Mouse (Mus musculus): ENCODE measurements at regions not wholly inside any gene's neighbourhood (a gene's known extent, or its start where the extent isn't known, plus 50 kb on each side); places are given as distances from the start of the nearest gene placed in this dataset.

DNA sequence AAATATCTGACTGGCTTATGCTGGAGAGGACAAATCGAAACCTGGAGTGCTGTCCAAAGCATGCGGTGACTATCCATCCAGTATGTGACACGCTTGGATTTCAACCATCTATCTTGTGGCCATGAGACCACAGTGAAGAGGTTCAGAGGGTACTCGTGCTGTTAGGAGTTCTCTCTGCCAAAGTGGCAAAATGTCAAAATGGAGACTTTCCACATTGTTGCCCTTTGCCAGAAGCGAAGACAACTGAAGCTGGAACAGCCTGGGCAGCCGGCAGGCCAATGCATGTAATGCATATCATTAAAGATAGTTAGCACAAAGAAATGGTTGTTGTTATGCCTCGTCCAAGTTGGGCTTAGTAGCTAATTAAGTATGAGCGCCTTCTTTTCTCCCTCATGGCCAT lies 118.0 kb upstream of the Map3k1 start:
- H3K27me3 ChIP-seq (ENCODE audit: control insufficient read depth, insufficient read depth, low read length), result no peaks in the 10 kb centered on the region
- 21% methylated on average over 8 of the region's 8 CpGs for WGBS
- H3K4me3 ChIP-seq (replicated peaks; ENCODE audit: insufficient read depth, low read depth, low read length), result no peak overlapping the region
- peaks cover 5% of the 10 kb centered on the region; the same call in 1 of the 2 replicates for H3K4me1 ChIP-seq (ENCODE audit: control insufficient read depth, insufficient read depth, low read length)
- TF ChIP-seq CTCF (IDR thresholded peaks at IDR 0.05; ENCODE audit: borderline replicate concordance, insufficient read depth, low read depth, low read length) (no peak), POLR2A (IDR thresholded peaks at IDR 0.05; ENCODE audit: borderline replicate concordance, insufficient read depth, low read length) (no peak)
- H3K27ac ChIP-seq (ENCODE audit: insufficient read depth, low read length), result no peak overlapping the region
- DNase-seq, result peak; percentile 37 to 68

GRCm38 (mm10) chr13:111927489-111927888 lies 118.7 kb upstream of the Map3k1 start:
- H3K4me1 ChIP-seq (ENCODE audit: control insufficient read depth, insufficient read depth, low read length), result peaks cover 5% of the 10 kb centered on the region; the same call in 1 of the 2 replicates
- H3K27ac ChIP-seq (ENCODE audit: insufficient read depth, low read length), result no peak overlapping the region
- DNase-seq, result no peak
- WGBS, result 91% methylated on average over 3 of the region's 3 CpGs
- TF ChIP-seq CTCF (IDR thresholded peaks at IDR 0.05; ENCODE audit: borderline replicate concordance, insufficient read depth, low read depth, low read length) (no peak), POLR2A (IDR thresholded peaks at IDR 0.05; ENCODE audit: borderline replicate concordance, insufficient read depth, low read length) (no peak)
- H3K27me3 ChIP-seq (ENCODE audit: control insufficient read depth, insufficient read depth, low read length), result no peaks in the 10 kb centered on the region
- H3K4me3 ChIP-seq (replicated peaks; ENCODE audit: insufficient read depth, low read depth, low read length), result no peak overlapping the region

DNA sequence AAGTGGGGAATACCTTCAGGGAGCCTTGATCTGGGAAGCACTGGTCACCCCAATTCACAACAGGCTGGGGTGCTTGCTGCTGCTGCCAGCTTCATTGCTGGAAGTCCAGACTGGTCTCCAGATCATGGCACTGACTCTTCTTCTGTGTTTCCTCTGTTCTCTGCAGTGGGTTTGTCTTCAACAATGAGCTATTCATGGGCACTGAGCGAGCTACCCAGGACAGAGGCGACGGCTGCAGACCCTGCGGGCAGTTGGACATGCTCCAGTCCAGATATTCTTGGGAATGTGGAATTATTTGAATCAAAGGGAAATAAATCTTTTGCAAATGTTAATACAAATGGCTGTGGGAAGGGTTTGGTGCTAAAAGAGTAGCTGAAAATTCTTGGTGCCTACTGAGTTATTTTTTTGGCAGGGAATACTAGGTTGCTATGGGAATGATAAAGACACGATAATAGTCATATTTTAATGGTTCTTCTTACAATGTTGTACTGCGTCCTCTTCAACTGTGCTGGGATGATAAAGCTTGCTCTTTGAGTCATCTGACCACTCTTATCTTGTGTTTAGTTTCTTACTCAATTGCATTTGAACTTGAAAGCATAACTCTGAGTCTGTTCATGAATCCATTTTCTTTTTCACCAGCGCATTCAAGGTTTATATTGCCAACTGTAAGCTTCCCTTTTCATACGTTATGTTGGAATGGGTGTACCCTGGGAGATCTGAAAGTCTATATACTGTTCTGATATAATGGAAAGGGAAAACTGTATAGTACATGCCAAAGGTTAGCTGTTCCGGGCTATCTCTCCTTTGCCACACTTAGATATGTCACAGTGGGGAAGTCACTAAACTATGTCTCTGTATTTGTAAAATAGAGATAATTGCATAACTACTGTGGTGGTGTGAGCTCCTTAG lies 120.1 kb upstream of the Map3k1 start:
- H3K27ac ChIP-seq (ENCODE audit: insufficient read depth, low read length), result no peak overlapping the region
- no peak overlapping the region for H3K4me3 ChIP-seq (replicated peaks; ENCODE audit: insufficient read depth, low read depth, low read length)
- no peaks in the 10 kb centered on the region for H3K27me3 ChIP-seq (ENCODE audit: control insufficient read depth, insufficient read depth, low read length)
- 77% methylated on average over 9 of the region's 9 CpGs for WGBS
- no peak for DNase-seq
- TF ChIP-seq CTCF (IDR thresholded peaks at IDR 0.05; ENCODE audit: borderline replicate concordance, insufficient read depth, low read depth, low read length) (no peak), POLR2A (IDR thresholded peaks at IDR 0.05; ENCODE audit: borderline replicate concordance, insufficient read depth, low read length) (no peak)
- H3K4me1 ChIP-seq (ENCODE audit: control insufficient read depth, insufficient read depth, low read length), result peaks cover 5% of the 10 kb centered on the region; the same call in 1 of the 2 replicates

DNA sequence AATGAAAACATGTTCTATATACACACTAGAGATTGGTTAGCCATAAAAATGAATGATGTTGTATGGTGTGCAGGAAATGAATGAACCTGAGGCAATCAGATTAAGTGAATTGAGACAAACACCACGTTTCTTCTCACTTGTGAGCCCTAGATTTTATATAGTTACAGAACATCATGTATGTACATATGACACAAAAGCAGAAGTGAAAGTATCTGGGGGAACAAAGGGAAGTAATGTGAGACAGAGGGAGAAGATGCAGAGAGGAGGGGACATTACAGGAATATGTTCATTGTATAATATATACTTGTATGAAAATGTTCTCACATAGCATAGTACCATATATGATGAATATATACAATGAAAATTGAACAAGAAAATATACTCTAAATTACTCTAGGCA lies 121.1 kb upstream of the Map3k1 start:
- Histone ChIP-seq H3K27ac (ENCODE audit: insufficient read depth, low read length) (no peak overlapping the region), H3K4me3 (replicated peaks; ENCODE audit: insufficient read depth, low read depth, low read length) (no peak overlapping the region), H3K4me1 (ENCODE audit: control insufficient read depth, insufficient read depth, low read length) (peaks cover 4% of the 10 kb centered on the region; the same call in 1 of the 2 replicates), H3K27me3 (ENCODE audit: control insufficient read depth, insufficient read depth, low read length) (no peaks in the 10 kb centered on the region)
- 97% methylated on average over 1 of the region's 1 CpGs for WGBS
- DNase-seq, result no peak
- TF ChIP-seq CTCF (IDR thresholded peaks at IDR 0.05; ENCODE audit: borderline replicate concordance, insufficient read depth, low read depth, low read length) (no peak), POLR2A (IDR thresholded peaks at IDR 0.05; ENCODE audit: borderline replicate concordance, insufficient read depth, low read length) (no peak)

- Histone ChIP-seq H3K27ac (ENCODE audit: insufficient read depth, low read length) (no peak overlapping the region), H3K27me3 (ENCODE audit: control insufficient read depth, insufficient read depth, low read length) (no peaks in the 10 kb centered on the region), H3K4me1 (ENCODE audit: control insufficient read depth, insufficient read depth, low read length) (peaks cover 2% of the 10 kb centered on the region; the same call in 1 of the 2 replicates), H3K4me3 (replicated peaks; ENCODE audit: insufficient read depth, low read depth, low read length) (no peak overlapping the region)
- TF ChIP-seq POLR2A (IDR thresholded peaks at IDR 0.05; ENCODE audit: borderline replicate concordance, insufficient read depth, low read length), result no peak
- TF ChIP-seq CTCF (IDR thresholded peaks at IDR 0.05; ENCODE audit: borderline replicate concordance, insufficient read depth, low read depth, low read length), result no peak
- WGBS, result 90% methylated on average over 3 of the region's 3 CpGs
- no peak for DNase-seq
These were observed 123.7 kb upstream of the Map3k1 start for GRCm38 (mm10) chr13:111932464-111932863.

DNA sequence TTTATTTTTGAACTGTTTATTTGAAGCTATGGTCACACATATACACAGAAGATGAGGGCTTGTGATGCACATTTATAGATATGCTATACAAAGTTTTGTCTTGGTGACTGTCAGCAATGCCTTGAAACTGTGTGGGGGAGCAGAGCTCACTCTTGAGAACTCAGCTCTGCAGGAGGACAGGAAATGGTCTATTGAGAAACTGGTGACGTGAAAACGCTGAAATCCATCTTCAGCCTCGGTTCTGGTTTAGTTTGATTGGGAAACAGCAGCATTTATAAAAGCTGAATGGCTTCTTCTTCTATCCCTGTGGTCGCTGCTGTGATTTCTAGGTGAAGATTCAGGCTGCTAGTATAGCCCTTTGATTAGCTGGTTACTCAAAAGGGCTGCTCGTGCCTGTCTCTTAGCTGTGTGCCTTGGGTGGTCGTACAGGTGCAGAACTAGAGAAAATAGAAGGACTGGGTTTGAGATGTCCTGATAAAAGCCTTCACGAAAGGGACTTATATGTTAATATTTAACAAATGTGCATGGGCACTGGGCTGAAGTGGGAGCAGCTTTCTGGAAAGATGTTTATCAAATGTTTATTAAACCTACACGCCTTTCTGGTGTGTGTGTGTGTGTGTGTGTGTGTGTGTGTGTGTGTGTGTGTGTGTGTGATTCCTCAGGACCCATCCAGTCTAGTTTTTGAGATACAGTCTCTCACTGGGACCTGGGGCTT lies 124.9 kb upstream of the Map3k1 start:
- no peaks in the 10 kb centered on the region for H3K27me3 ChIP-seq (ENCODE audit: control insufficient read depth, insufficient read depth, low read length)
- H3K4me1 ChIP-seq (ENCODE audit: control insufficient read depth, insufficient read depth, low read length), result peaks cover 2% of the 10 kb centered on the region; the same call in 1 of the 2 replicates
- no peak overlapping the region for H3K27ac ChIP-seq (ENCODE audit: insufficient read depth, low read length)
- no peak overlapping the region for H3K4me3 ChIP-seq (replicated peaks; ENCODE audit: insufficient read depth, low read depth, low read length)
- TF ChIP-seq POLR2A (IDR thresholded peaks at IDR 0.05; ENCODE audit: borderline replicate concordance, insufficient read depth, low read length) (no peak), CTCF (IDR thresholded peaks at IDR 0.05; ENCODE audit: borderline replicate concordance, insufficient read depth, low read depth, low read length) (no peak)
- DNase-seq, result no peak
- WGBS, result 79% methylated on average over 8 of the region's 8 CpGs

DNA sequence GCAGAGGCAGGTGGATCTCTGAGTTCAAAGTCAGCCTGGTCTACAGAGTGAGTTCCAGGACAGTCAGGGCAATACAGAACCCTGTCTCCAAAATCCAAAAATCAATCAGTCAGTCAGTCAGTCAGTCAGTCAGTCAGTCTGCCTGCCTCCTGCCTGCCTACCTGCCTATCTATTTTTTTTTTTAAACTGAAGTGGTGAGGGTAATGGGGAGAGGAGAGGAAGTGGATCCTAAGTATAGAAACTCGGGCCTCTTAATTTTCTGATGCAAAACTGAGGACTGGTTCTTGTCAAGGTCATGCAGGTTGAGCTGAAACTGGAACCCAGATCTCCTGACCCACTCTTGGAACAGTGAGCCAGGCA lies 126.9 kb upstream of the Map3k1 start:
- H3K4me3 ChIP-seq (replicated peaks; ENCODE audit: insufficient read depth, low read depth, low read length), result no peak overlapping the region
- TF ChIP-seq POLR2A (IDR thresholded peaks at IDR 0.05; ENCODE audit: borderline replicate concordance, insufficient read depth, low read length) (no peak), CTCF (IDR thresholded peaks at IDR 0.05; ENCODE audit: borderline replicate concordance, insufficient read depth, low read depth, low read length) (no peak)
- no peak overlapping the region for H3K27ac ChIP-seq (ENCODE audit: insufficient read depth, low read length)
- no peaks in the 10 kb centered on the region for H3K27me3 ChIP-seq (ENCODE audit: control insufficient read depth, insufficient read depth, low read length)
- 54% methylated on average over 1 of the region's 1 CpGs for WGBS
- H3K4me1 ChIP-seq (ENCODE audit: control insufficient read depth, insufficient read depth, low read length), result peaks cover 2% of the 10 kb centered on the region; the same call in 1 of the 2 replicates
- no peak for DNase-seq

All from cerebellum, adult 2 months (tissue).